Mouse (Mus musculus) cerebellum, adult 8-10 months (tissue): ENCODE results near the gene Rprd1b.
A peak's percentile ranks its signal among the peaks of the same experiment; 100 is the strongest.

Experiments
- DNase-seq: peaks from one replicate; pipeline ENCODE4 v3.0.0; 2022

The Rprd1b gene

DNA sequence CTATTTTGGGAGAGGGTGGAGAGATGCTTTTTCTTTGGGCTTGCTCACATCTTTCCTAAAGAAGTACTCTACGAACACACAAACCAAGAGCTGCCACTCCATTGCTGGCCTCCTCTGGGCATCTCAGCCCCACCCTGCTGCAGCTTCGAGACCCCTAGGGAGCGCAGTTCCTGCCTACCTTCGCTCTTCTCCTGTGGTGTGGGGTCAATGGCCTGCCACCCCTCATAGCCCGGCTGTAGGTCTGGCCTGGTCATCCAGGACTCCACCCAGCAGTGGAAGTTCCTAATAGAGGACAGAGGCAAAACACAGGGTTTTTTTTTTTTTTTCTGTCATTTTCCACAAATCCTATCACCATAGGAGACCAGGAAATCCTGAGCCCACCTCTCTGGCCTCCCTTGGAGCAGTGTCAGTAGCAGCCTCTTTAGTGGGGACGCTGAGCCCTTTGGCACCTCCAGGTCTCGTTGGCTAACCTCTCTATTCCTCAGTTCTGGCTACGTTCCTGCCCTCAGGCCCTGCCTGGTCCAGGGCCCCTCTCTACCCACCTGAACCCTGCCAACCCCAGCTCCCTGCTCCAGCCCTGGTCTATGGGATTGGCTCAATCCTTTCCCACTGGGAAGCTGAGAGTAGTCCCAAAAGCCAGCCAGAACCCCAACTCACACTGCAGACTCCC is 100.3 kb downstream of the Rprd1b start:
- DNase-seq: no peak

DNA sequence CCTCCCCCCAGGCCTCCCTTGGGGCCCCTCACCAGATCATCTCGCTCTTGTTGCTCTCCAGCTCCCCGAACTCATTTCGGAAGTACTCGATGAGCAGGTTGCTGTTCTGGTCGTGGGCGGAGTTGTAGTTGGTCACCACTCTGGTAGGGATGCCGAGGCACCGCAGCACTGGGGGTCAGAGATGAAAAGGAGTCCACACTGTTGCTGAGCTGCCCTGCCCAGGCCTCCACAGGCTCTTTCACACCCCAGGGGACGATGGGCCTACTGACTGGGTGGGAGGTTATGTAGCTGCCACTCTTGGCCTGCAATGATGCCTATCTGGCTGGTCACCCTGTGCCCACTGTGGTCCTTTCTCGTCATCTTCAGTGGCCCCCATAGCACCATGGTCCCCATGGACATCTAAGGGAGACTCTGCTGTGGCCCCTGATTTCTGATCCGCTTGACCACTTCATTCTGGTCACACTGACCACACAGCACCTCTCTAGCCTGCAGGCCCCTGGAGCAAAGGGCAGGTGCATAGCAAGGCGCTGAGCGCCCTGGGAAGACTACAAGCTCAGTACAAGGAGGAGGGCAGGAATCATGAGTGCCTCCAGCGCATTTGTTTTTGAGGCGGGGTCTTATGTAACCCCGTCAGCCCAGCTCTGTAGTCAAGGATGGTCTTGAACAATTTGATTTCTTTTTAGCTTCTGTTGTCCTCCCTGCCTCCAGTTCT is 101.2 kb downstream of the Rprd1b start:
- no peak for DNase-seq

DNA sequence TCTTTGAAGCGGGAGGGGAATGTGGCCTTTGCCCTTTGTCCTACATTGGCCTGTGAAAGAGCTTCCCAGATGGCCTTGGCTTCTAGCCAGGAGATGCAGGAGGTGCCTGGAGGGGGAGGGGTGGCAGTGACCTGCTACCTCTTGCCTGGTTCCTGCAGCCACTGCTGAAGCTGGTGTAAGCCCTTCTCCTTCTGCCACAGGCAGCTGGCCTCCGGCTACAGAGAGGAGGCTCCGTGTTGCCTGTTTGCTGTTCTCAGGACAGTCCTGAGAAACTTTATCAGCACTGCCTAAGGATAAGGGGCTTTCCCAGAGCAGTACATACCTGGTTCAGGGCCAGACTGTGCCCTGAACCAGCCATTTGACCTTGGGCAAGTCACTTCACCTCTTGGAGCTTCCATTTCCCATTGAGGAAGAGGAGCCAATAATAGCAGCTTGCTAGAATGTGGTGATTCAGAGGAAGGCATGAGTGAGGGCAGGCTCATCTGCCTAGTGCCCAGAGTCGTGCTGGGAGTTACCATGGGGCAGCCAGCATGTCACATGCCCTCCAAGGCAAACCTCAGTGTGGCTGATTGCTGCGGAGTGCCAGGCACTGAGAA is 102.2 kb downstream of the Rprd1b start:
- DNase-seq: peak; percentile 49

DNA sequence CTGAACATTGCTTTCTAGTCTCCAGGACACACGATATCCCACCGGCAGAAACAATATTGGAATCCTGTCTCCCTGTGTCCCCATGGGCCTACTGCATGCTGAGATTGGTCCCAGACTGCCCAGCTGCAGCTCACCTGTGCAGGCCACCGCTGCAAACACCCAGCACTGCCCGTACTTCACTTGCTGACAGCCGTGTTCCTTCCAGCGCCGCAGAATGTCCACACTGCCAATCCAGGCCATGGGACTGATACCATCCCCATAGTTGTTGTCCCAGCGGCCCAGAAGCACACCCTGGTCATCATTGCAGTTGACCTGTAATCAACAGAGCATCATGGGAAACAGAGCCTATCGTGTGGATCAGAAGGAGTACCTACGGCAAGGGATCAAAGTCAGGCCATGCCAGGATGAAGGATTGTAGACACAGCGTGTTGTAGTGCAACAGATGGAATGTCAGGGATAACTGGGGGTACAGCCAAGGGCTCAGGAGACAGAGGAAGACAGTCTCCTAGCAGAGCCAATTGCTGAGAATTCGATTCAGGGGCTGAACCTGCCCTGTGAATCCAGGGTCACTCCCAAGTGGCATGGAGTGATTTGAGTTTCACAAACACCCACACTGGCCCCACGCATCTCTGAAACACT is 103.0 kb downstream of the Rprd1b start:
- no peak for DNase-seq

DNA sequence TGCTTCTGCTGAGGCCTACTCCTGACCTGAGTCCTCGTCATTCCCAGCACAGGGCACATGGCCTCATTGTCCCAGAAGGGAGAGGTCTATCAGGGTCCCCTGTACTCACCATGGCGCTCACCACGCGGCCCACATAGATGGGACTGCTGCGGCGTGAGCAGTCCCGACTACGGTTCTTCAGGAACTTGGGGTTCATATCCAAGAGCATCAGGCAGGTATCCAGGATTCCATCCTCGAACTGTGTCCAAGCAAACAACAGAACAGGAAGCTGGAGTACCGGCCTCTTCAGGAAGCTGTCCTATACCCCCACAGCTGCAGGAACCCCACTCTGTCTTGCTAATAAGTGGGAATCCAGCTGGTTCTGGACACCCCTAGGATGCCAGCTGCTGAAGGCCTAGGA is 104.0 kb downstream of the Rprd1b start:
- DNase-seq: no peak

DNA sequence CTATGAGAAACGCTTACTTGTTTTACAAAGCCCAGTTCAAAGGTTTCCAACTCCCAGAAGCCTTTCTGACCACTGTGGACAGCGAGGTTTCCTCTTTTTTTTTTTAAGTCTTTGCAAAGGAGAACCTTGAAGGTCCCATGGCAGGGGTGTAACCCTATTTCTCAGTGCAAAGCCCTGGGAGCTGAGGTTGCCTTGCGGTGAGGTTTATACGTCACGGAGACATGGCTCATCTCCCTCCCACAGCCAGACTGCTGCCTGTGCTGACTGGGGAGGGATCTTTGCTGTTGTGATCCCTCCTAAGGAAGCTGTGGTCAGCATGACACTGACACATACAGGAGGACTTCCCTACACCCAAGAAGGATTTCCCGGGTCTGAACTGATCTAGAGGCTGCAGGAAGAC is 104.8 kb downstream of the Rprd1b start:
- DNase-seq: no peak

DNA sequence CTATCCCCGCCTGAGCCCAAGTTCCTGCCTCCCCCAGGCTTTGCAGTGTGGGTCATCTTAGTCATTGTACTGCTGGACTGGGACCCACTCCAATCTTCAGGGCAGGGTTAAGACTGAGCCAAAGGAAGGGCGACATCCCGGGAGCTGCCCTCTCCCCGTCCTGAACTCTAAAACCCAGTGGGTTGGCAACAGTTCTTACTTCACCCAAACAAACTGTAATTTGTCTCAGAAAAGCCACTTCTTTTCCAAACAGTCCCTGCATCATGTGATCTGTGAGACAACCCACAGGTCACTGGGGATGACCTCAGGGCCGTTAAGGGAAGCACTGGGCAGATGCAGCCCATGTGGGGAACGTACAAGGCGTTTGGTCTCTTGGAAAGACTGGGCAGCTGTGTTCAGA is 107.9 kb downstream of the Rprd1b start:
- no peak for DNase-seq

DNA sequence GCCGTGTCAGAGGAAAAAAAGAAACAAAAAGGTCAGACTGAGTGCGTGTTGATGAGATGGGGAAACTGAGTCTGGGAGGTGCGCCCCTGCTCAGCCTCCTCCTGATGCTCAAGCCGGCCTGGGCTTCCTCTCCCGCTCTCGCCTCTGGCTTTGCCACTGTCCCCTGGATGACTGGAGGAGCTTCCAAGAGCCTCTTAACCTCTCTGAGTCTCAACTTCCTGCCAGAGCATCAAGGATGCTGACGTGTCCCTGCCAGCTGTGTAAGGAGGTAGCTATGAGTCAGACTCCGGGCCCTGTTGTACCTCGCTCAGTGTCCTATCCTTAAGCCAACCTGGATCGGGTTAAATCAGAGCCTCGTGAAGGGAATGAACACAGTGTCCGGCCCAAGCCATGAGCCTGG is 109.5 kb downstream of the Rprd1b start:
- no peak for DNase-seq

DNA sequence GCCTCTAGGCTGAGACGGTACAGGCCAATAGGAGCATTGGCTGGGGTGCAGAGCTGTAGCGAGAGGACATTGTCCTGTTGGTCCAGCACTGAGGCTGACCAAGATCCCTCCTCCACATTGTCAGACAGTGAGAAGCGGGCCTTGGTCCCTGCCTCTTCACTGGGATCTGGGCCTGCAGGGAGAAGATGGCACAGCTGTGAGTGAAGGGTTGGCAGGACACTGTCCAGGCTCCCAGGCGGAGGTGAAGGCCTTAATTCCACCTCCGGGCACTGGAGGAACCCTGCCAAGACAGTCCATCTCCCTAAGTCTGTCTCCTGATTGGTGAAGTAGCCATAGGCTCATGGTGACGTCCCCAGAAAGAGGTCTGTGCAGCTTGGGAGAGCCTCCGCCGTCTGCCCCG is 110.5 kb downstream of the Rprd1b start:
- no peak for DNase-seq

DNA sequence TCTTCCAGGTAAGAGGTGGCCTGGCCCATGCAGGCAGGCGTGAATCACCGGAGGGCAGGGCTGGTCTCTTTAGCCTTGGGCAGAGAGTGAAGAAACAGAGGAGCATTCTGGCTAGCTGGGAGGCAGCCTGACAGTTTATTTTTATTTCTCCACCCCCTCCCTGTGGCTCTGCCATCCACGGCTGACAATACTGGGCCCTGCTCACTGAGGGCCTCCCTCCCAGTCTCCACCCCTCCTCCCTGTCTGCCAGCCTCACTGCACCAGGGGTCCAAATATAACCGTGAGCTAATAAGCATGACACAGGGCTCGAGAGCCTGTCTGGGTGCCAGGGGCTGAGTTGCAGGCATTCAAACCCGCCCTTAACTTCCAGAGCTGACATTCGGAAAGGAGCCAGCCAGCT is 111.3 kb downstream of the Rprd1b start:
- no peak for DNase-seq

DNA sequence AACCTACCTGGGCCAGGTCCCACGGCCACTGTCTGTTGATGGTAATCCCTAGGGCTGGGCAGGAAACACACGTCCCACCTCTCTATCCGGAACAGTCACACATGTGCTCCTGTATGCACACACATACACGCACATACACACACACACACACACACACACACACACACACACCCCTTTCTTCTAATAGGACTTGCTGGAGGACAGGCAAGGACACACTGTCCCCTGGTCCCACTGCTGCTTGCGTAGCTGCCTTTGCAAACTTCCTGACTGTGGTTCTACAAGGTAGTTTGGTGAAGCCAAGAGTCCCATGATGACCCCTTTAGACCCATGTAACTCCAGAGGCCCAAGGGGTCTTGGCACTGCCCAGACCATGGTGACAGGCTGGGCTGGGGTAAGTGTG is 112.4 kb downstream of the Rprd1b start:
- no peak for DNase-seq

DNA sequence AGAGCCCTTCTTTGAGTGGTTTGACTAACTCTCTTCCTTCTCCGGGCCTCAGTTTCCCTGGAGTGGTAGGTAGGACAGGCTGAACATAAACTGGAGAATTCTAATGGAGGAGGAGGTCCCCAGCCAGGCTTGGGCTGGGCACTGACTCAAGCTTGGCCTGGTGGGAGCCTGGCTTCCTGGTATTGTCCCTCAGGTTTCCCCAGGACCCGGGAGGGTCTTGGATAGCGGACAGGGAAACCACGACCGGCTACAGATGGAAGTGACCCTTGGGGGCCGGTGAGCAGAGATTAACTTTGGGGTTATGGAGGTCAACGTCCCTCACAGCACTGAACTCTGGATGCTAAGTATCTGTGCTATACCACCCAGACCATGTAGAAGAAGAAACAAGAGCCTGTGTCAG is 113.0 kb downstream of the Rprd1b start:
- no peak for DNase-seq

DNA sequence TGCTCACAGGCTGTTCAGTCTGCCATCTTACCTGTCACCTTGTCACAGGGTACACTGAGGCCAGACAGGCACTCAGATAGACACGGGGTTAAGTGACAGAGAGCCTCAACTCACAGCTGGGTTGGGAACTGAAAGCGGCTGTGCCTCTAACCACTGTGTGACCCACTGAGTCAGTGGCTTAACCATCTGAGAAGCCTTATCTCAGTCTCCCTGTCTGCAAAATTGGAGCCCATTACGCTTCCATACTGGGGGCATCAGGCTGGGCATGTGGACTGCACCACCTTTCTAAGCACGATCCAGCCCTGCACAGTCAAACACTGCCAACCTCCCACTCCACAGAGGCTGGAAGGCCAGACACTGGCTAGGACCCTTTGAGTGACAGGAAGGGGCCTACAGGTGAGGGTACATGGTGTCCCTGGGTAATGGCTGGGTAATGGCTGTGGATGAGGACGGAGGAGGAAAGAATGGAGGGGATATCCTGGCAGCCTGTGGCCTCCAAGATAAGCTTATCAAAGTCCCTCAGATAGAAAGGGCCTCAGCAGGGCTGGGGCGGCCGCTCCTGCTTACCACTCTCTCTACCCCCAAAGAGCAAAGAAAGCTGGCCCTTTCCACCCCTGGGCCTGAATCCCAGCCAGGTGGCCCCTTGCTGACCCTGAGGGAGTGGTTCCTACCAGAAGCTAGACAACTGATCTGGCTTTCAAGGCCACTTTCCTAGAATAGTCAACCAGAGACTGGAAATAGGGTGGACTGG is 113.6 kb downstream of the Rprd1b start:
- no peak for DNase-seq

DNA sequence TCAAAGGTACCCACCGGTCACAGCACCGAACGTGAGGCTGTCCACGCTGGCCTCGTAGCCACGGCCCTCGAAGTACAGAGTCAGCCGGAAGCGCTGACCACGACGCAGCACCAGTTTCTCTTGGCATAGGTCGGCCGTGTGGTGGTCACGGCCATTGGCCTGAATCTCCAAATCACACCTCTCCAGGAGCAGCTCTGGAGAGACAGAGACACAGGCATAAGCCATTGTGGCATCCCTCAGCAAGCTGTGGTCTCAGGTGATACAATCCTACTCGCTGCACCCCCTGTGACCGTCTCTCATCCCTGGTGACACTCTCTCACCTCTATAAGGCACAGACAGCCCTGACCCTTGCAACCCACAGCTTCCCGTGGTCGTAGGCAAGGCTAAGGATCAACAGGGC is 114.7 kb downstream of the Rprd1b start:
- no peak for DNase-seq

DNA sequence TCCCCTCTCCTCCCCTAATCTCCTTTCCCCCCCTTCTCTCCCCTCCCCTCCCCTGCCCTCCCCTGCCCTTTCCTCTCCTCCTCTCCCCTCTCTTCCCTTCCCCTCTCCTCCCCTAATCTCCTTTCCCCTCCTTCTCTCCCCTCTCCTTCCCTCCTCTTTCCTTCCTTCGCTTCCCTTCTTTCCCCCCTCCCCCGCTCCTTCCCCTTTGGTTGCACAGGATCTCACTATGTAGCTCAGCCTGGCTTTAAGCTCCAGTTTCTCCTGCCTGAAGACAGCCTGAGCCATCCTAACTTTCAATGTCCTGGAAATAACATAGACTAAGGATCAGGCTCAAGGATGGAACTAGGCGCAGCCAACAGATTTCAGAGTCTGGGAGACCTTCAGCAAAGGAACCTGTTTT is 115.5 kb downstream of the Rprd1b start:
- DNase-seq: no peak

DNA sequence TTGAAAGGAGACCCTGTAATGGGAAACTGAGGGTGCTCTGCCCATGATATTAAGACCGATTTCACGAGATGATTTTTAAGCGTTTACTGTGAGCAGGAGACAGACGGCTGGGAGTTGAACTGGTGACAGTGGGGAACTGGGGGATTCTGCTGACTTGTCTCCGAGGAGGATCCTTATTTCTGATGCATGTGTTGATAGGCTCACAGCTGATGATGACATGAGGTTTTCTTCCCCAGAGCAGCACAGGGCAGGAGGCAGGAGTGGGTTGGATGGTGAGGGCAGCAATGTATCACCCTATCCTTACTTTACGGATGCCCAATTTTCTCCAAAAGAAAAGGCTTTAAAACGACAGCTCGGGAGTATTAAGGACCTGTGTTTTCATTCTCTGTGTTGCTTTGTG is 116.0 kb downstream of the Rprd1b start:
- no peak for DNase-seq

DNA sequence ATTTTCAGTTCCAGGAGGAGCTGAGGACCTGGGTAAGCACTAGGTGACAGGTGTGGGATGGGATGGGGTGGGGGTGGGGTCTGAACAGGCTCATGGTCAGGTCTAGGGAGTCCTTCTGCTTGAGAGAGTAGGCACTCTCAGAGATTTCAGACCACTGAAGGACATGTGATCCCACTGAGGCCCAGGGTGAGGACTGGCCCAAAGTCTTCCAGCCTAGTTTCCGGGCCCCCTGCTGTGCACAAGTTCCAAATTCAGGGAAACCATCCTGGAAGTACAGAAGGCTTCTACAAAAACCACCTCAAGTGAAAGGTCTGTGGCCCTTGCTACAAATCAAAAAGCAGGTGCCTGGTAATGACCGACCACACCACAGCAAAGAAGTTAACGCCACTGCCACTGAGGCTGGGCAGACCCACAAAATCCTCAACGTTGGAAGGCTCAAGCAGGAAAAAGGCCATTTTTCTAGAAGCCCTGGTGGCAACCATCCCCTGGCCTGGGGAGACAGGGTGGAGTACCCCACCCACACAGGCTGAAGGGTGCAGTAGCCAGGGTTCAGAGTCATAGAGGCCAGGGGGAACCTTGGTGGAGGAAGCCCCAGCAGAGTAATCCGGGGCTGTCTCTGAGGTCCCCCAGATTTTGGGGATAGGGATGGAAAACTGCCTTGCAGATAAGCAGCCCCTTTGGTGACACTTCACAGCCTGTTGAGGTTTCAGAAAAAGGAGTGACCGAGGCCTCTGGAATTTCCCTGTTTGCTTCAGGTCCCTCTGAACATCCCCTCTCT is 116.6 kb downstream of the Rprd1b start:
- no peak for DNase-seq

DNA sequence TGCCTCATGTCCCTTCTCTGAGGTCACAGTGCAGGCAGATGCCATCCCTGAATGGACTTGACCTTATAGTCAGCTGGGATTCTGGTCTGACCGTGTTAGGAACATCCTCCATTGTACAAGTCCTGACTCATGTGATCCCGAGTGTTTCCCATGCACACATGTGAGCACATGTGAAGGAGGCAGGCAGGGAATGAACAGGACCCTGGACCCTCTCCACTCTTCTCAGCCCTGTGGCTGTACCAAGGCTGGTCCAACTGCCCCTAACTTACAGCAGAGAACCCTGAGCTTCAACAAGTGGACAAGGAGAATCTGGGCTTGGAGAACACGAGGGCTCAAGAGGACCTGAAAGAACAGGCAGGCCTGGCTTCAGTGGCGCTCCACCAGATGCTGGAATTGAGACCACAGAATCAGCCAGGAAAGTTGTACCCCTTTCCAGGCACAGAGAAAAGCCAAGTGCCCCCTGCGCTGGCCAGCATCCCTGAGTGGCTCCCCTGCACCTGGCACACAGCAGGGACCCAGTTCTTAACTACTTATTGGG is 117.3 kb downstream of the Rprd1b start:
- no peak for DNase-seq

DNA sequence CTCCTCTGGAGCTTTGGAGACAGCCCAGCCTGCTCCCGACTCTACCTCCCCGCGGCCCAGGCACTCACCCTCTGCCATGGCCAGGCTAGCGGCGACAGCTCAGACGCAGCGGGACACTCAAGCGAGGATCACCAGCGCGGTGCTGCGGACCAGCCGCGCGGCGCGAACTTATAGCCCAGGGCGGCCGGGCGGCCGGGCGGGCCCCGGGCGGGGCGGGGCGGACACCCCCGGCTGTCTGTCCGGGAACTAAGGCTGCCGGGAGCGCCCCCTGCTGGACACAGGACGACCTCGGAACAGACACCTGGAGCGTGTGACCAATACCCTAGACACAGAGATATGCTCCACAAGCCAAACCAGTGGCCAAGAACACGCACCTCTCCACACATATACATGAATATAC is 117.9 kb downstream of the Rprd1b start, which contains the start of gene Tgm2:
Tgm2 (minus strand) TSS at position 214 of the 400 bp plus-strand sequence.
- peak; percentile 84 for DNase-seq

DNA sequence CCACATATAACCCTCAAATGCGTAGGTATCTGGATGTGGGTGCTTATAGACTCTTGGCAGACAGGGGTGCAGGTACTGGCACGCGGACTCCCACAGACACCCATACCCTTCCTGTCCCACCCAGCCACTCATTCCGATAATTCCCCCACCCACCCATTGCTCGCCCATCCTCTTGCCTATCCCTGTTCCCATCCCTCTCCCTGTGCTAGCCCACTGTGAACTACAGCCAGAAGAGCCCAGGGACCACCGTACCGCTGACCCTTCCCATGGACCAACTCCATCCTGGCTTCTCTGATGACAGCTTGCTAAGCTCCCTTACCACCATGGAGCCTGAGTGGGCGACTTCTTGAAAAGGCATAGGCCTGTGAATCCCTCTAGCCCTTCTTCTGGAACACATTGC is 118.7 kb downstream of the Rprd1b start:
- DNase-seq: no peak

DNA sequence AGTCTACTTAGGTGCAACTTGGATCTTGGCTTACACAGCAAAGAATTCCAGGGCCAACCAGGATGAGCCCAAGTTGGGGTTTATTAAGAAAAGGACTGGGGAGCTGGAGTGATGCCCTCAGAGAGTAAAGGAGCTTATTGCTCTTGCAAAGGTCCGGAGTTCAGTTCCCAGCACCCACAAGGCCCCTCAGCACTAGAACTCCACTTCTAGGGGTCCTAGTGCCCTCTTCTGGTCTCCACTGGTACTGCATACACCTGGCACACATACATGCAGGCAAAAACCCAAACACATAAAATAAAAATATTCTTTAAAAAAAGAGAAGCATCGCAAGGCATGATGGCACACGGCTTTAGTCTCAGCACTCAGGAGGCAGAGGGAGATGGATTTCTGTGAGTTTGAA is 122.8 kb downstream of the Rprd1b start:
- DNase-seq: no peak

DNA sequence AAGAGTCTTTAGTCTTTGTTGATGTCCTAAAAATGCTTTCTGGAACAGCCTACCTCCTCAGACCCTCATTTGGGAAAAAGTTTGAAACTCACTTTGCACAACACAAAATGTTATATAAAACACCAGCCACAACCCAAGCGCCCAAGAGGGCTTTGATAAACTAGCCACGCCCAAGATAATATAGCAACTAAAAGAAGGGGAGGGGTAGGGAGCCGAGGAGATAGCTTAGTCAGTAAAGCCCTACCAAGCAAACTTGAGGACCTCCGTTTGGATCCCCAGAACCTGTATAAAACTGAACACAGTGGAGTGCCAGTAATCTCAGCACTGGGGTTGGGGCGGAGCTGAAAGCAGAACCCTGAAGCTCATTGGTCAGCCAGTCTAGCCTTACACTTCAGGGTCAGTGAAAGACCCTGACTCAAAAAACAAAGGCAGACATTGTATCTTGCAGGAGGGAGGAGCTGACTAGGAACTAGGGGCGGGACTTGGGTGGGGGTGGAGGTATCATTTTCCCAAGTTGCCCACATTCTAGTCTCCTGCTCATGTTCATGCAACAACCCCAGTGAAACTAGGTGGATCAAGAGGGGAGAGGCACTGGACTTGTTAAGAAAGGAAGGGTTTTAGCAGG is 124.5 kb downstream of the Rprd1b start:
- DNase-seq: no peak
